Mouse (Mus musculus) right cerebral cortex, postnatal 36 days (tissue): Measurements from ENCODE around the gene Ankrd40.

Experiments
- DNase-seq, 2 experiments: peaks; one replicate each; pipeline ENCODE4 v3.0.0; 2022; ENCODE audit warnings: low spot score in 2 of 2, mixed read lengths in 1 of 2

Ankrd40 gene

GRCm38 (mm10) chr11:94351094-94351493 is 23.3 kb downstream of the Ankrd40 start:
- no peak for DNase-seq

GRCm38 (mm10) chr11:94355521-94356217 is 27.9 kb downstream of the Ankrd40 start:
- DNase-seq, result no peak

DNA sequence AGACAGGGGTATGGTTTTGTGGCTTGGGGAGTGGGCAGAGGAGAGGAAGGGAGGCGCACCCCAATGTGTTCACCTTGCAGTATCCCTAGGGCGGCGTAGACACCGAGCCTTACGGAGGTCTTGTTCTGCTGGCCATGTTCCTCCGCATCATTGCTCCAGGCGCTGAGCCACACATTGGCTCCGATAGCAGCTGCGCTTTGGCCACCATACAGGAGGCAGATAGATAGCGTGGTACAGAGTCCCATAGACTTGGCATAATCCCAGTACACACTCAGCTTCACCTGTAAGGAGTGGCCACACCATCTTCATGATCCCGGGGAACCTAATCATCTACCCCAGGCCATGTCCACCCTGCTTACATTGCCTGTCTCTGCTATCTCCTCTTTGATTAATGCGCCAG is 31.4 kb downstream of the Ankrd40 start:
- DNase-seq, result no peak

DNA sequence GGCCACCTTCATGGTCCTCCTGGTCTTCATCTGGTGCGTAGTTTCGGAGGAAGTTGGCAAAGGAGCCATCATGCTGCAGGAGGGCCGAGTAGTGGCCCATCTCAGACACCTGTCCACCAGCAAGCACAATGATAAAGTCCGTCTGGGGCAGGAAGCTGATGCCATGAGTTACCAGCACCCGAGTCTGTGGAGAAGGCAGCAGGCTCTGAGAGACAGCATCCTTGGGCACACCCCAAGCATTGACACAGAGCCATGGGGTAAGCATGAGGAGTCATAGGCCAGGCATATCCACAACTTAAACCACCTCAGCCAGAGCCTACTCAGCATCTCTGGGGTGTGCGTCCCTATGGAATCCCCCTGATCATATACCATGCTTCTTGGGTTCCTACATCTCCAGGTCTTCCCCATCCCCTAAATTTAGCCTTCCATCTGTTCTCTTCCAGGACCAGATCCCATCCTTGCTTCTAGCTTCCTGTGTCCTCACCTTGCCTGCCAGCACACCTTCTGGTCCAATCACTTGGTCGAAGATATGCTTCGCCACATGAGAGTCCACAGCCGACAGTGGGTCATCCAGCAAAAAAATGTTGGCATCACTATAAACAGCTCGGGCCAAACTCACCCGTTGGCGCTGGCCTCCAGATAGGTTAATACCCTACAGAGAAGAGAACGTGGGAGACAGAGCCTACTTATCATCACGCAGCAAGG is 33.5 kb downstream of the Ankrd40 start:
- no peak for DNase-seq

GRCm38 (mm10) chr11:94362101-94362500 is 34.3 kb downstream of the Ankrd40 start:
- no peak for DNase-seq

GRCm38 (mm10) chr11:94363690-94364089 is 35.9 kb downstream of the Ankrd40 start:
- no peak for DNase-seq

- no peak for DNase-seq
Observed at GRCm38 (mm10) chr11:94365340-94365739, 37.5 kb downstream of the Ankrd40 start.

DNA sequence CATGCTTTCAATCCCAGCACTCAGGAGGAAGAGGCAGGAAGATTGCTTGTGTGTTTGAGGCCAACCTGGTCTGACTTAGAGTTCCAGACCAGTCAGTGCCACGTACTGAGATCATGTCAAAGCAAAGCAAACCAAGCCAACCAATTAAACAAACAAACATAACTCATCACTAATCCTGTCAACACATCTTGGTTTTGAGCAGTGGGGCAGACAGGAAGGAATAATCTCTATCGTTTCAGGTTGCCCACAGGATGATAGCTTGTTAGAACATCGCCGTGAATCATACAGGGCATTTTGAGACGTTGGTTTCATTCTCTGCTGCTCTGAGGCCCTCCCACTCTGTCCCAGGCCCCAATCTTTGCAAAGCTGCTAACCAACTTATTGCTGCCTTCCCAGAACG is 42.2 kb downstream of the Ankrd40 start:
- DNase-seq, result no peak

DNA sequence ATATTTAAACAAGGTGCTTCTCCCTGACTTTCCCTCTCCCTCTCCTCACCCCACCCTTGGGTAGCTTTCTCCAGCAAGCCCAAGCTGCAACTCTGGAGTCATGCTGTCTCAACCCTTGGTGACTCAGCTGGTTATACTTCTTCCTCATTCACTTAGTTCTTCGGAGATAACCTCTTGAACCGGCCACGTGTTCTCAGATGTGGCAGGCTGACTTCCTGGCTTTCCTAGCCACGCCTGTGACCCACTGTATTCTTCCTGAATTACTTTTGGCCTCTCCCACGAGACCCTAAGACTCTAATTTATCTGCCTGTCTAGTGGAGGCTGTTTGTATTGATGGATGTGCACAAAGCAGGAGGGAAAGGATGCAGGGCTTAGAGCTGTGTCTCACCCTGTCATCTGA is 43.0 kb downstream of the Ankrd40 start:
- no peak for DNase-seq

- DNase-seq, result no peak
Observed at GRCm38 (mm10) chr11:94374276-94374948, 46.6 kb downstream of the Ankrd40 start.

DNA sequence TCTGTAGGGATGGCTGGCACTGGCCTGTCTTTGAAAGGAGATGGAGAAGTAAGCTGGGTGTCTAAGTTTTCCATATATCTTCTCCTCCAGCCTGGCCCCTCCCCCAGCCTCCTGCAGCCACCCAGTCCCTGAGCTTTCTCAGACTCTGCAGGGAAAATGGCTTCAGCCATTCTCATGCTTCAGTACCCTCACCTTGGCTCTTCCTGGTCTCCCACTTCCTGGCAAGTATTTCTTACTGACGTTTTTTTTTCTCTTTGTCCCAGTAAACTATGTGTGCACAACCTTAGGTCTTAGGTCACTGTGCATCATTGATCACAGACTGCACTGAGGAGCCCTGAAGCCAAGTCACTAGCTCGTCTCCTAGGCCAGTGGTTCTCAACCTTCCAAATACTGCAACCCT is 51.3 kb downstream of the Ankrd40 start:
- no peak for DNase-seq

DNA sequence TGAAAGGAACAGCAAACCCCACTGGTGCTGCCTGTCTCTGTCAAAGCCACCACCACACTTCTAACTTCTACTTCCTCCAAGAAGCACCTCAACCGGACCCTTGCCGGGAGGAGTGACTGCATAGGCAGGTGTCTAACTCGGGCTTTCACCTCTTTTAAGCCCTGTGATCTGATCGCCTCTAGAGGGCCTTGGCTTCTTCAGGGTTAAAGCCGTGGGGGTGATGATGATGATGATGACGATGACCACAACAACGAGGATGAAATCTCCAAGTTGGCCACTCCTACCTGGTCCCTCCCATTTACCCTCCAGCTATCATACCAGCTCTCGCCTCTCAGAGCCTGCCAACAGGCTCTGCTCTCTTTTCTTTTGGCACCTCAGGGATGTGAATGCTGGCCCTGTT is 51.9 kb downstream of the Ankrd40 start:
- no peak for DNase-seq

- DNase-seq, result no peak
Observed at GRCm38 (mm10) chr11:94385977-94386771, 58.4 kb downstream of the Ankrd40 start.

DNA sequence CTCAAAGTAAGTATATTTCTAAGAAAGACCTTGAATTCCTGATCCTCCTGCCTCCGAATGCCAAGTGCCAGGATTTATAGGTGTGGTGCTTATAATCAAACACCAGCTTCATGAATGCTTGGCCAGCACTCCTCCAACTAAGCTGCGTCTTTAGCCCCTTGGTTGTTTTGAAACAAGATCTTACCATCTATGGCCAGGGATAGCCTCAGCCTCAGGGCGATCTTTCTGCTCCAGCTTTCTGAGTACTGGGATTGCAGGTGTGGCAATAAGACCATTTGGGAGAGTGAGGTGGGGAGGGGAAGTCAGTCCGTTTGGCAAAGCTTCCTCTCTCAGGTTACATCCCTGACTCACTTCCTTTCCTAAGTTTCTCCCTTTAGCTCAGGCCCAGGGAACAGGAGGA is 60.0 kb downstream of the Ankrd40 start:
- no peak for DNase-seq

DNA sequence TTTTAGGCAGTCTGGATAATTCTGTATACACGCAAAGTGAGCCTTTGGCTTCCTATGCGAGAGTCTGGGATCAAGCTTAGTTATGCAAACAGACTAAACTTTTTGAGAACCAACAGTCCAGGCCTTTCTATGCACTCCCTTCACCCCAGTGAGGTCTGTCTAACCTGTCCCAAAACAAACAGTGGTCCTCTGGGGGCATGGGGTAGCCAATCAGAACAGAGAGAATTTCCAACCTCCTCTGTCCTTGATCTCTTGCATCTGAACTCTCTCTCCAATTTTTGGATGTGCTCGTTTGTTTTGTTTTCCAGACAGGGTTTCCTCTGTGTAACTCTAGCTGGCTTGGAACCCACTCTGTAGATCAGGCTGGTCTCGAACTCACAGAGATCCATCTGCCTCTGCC is 61.2 kb downstream of the Ankrd40 start:
- no peak for DNase-seq

DNA sequence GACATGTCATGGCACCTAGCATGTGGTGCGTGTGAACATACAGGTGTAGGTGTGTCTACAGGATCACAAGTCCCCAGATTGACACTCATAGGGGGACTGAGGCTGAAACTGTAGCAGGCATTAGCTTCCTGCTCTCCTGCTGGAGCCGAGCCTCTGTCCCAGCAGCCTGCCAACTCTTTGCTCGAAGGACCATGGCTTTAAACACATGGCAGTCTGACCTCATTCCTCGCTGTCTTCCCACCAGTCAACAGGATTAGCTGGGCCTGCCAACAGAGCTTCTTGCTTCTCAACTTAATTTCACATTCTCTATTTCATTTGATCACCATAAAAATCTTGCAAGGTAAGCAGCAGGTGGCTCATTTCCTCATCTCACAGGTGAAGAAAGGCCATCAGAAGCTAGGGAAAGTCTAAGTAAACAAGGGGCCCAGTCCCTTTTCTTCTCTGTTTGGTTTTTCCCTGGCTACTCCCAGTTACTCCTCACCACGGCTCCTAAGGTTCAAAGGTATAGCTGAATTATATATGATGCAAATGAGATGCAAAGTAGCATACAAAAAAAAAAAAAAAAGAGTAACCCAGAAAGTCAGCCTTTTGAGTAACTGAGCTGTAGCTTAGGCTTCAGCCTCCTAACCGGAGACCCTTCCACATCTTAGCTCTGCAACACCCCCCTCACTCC is 62.1 kb downstream of the Ankrd40 start:
- DNase-seq, result no peak

DNA sequence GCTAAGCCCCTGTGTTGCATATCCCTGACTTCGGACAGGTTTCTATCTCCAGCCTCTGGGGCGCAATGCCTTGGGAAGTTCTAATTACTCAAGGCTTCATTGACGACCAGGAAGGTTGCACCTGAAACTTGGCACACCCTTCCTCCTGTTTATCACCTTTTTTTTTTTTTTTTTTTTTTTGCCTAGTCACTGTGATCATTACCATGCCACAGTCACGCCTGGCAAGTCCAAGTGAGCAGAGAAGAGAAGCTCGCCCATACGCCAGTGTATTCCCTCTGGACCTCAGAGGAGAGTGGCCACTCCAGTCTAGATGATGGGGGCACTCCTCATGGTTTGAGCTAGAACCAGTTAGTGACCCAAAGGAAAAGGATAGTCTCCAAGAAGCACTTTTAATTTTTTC is 63.0 kb downstream of the Ankrd40 start:
- DNase-seq, result no peak
